Mouse (Mus musculus): ENCODE data around the gene Zfhx2. TPM values are rescaled to one million over a fixed set of nuclear protein-coding genes. Genes with fewer than 3 reads are reported as not detected.

Gene Zfhx2
- total and polyA plus RNA-seq, 3 experiments = 0.42 to 3.2 TPM; not detected in 1

DNA sequence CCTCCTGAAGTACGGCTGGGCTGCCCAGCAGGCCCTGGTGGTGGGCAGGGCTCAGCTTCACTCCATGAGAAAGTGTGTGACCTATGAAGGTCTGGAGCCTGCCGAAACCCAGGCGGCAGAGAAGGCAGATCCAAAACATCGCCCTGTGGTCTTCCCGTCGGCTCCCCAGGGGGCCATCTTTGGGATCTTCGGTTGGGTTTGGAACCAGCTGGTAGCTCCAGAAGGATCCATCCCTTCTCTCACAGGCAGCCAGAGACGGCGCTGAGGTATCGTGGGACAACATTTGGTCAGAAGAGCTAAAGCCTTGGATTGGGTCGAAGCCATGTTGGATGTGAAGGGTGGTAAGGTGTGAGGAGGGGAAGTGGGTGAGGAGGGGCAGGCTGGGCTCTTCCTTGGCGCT lies 17.7 kb downstream of the Zfhx2 start:
- DNase-seq (ENCODE audit: low read depth, low spot score) = no peak
- H3K4me1 ChIP-seq (ENCODE audit: control insufficient read depth in 1 of 2, insufficient read depth in 2 of 2, low read length in 2 of 2) = peaks cover 0 to 12% of the 10 kb centered on the region in 2 experiments; a peak in 2 of 4 replicates
- H3K4me3 ChIP-seq (ENCODE audit: control insufficient read depth in 1 of 2, insufficient read depth in 1 of 2, low read depth in 2 of 2, low read length in 2 of 2) = no peak overlapping the region
- H3K9ac ChIP-seq (ENCODE audit: control insufficient read depth, low read depth, low read length, poor library complexity, severe bottlenecking) = no peak overlapping the region
- H3K27me3 ChIP-seq (ENCODE audit: control insufficient read depth in 1 of 2, insufficient read depth in 2 of 2, low read length in 2 of 2) = no peaks in the 10 kb centered on the region
- no peaks in the 10 kb centered on the region for H3K79me2 ChIP-seq (ENCODE audit: control insufficient read depth, insufficient read depth, low read length, poor library complexity)
- no peaks in the 10 kb centered on the region for H3K36me3 ChIP-seq (ENCODE audit: control insufficient read depth in 1 of 2, insufficient read depth in 2 of 2, low read length in 2 of 2)
- no peaks in the 10 kb centered on the region for H3K9me3 ChIP-seq (replicated peaks; ENCODE audit: insufficient read depth, low read length)
- TF ChIP-seq POLR2A (IDR thresholded peaks at IDR 0.05; ENCODE audit: control insufficient read depth in 1 of 2, insufficient read depth in 1 of 2, low read depth in 1 of 2, low read length in 2 of 2, poor library complexity in 1 of 2) (no peak), UBTF (IDR thresholded peaks at IDR 0.05; ENCODE audit: borderline replicate concordance, insufficient read depth, low read depth, low read length) (no peak), MYC (IDR thresholded peaks at IDR 0.05; ENCODE audit: low read depth, low read length) (no peak), ZC3H11A (IDR thresholded peaks at IDR 0.05; ENCODE audit: low read depth, low read length) (no peak), ETS1 (IDR thresholded peaks at IDR 0.05; ENCODE audit: low read depth, low read length) (no peak), MAZ (IDR thresholded peaks at IDR 0.05; ENCODE audit: low read depth, low read length) (no peak), SIN3A (IDR thresholded peaks at IDR 0.05; ENCODE audit: low read length) (no peak)
- no peak overlapping the region for H3K27ac ChIP-seq (ENCODE audit: control insufficient read depth, low read depth, low read length)

DNA sequence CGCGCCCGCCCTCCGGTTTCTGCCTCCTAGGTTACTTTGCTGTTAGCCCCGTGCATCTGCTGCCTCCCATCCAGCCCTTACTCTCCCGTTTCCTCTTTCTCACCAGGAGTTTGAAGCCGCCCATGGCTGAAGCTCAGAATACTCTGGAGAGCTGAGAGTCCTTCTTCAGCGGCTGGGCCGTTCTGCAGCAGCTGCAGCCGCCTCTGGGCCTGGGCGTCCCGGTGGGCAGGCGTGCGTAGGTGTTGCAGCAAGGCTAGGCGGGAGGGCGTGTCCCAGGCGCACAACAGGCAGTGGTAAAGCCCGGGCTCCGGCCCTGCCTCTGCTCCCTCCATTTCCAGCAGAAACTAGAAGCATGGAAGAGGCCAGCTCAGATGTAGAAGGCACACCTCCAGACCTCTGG lies 20.4 kb downstream of the Zfhx2 start:
- Histone ChIP-seq H3K9me3 (replicated peaks; ENCODE audit: insufficient read depth, low read length) (no peaks in the 10 kb centered on the region), H3K27me3 (ENCODE audit: control insufficient read depth in 1 of 2, insufficient read depth in 2 of 2, low read length in 2 of 2) (no peaks in the 10 kb centered on the region), H3K36me3 (ENCODE audit: control insufficient read depth in 1 of 2, insufficient read depth in 2 of 2, low read length in 2 of 2) (no peaks in the 10 kb centered on the region), H3K9ac (ENCODE audit: control insufficient read depth, low read depth, low read length, poor library complexity, severe bottlenecking) (no peak overlapping the region), H3K4me1 (ENCODE audit: control insufficient read depth in 1 of 2, insufficient read depth in 2 of 2, low read length in 2 of 2) (no peaks in the 10 kb centered on the region), H3K27ac (ENCODE audit: control insufficient read depth, low read depth, low read length) (no peak overlapping the region), H3K4me3 (ENCODE audit: control insufficient read depth in 1 of 2, insufficient read depth in 1 of 2, low read depth in 2 of 2, low read length in 2 of 2) (no peak overlapping the region), H3K79me2 (ENCODE audit: control insufficient read depth, insufficient read depth, low read length, poor library complexity) (no peaks in the 10 kb centered on the region)
- no peak for DNase-seq (ENCODE audit: low read depth, low spot score)
- no peak for TF ChIP-seq UBTF (IDR thresholded peaks at IDR 0.05; ENCODE audit: borderline replicate concordance, insufficient read depth, low read depth, low read length)
- TF ChIP-seq POLR2AphosphoS2 (IDR thresholded peaks at IDR 0.05; ENCODE audit: low read length) = no peak
- TF ChIP-seq RAD21 (IDR thresholded peaks at IDR 0.05; ENCODE audit: low read depth, low read length) = no peak
- no peak for TF ChIP-seq NELFE (IDR thresholded peaks at IDR 0.05; ENCODE audit: low read depth, low read length)
- no peak for TF ChIP-seq MAFK (IDR thresholded peaks at IDR 0.05; ENCODE audit: borderline replicate concordance, low read depth, low read length)
- no peak for TF ChIP-seq HCFC1 (IDR thresholded peaks at IDR 0.05; ENCODE audit: low read depth, low read length)
- TF ChIP-seq CHD1 (IDR thresholded peaks at IDR 0.05; ENCODE audit: low read depth, low read length) = no peak

GRCm38 (mm10) chr14:55066042-55066441 lies 26.1 kb downstream of the Zfhx2 start:
- TF ChIP-seq POLR2A (IDR thresholded peaks at IDR 0.05; ENCODE audit: control insufficient read depth in 1 of 2, insufficient read depth in 1 of 2, low read depth in 1 of 2, low read length in 2 of 2, poor library complexity in 1 of 2) (no peak), BHLHE40 (IDR thresholded peaks at IDR 0.05; ENCODE audit: borderline replicate concordance, low read depth, low read length) (no peak), MYB (IDR thresholded peaks at IDR 0.05; ENCODE audit: low read depth, low read length) (no peak), RAD21 (IDR thresholded peaks at IDR 0.05; ENCODE audit: low read depth, low read length) (no peak), KAT2A (conservative IDR thresholded peaks at IDR 0.05; ENCODE audit: low read depth, low read length) (no peak), MAFK (IDR thresholded peaks at IDR 0.05; ENCODE audit: borderline replicate concordance, low read depth, low read length) (no peak), CTCF (IDR thresholded peaks at IDR 0.05 in 2 of 3, conservative IDR thresholded peaks at IDR 0.05 in 1 of 3; ENCODE audit: control insufficient read depth in 1 of 3, insufficient read depth in 1 of 3, low read depth in 2 of 3, low read length in 3 of 3, poor library complexity in 1 of 3, severe bottlenecking in 1 of 3) (no peak), HCFC1 (IDR thresholded peaks at IDR 0.05; ENCODE audit: low read depth, low read length) (no peak), JUND (IDR thresholded peaks at IDR 0.05; ENCODE audit: low read depth, low read length) (no peak), USF2 (IDR thresholded peaks at IDR 0.05; ENCODE audit: borderline replicate concordance in 1 of 2, insufficient read depth in 1 of 2, low read depth in 1 of 2, low read length in 2 of 2) (no peak), MXI1 (IDR thresholded peaks at IDR 0.05; ENCODE audit: low read depth, low read length) (no peak), RCOR1 (IDR thresholded peaks at IDR 0.05; ENCODE audit: low read depth, low read length) (no peak), SIN3A (IDR thresholded peaks at IDR 0.05; ENCODE audit: low read length) (no peak), UBTF (IDR thresholded peaks at IDR 0.05; ENCODE audit: borderline replicate concordance, insufficient read depth, low read depth, low read length) (no peak), EP300 (IDR thresholded peaks at IDR 0.05; ENCODE audit: low read depth in 1 of 2, low read length in 2 of 2) (no peak), ETS1 (IDR thresholded peaks at IDR 0.05; ENCODE audit: low read depth, low read length) (no peak), NELFE (IDR thresholded peaks at IDR 0.05; ENCODE audit: low read depth, low read length) (no peak)
- H3K27me3 ChIP-seq (ENCODE audit: control insufficient read depth in 1 of 2, insufficient read depth in 2 of 2, low read length in 2 of 2) = no peaks in the 10 kb centered on the region
- no peak overlapping the region for H3K27ac ChIP-seq (ENCODE audit: control insufficient read depth, low read depth, low read length)
- H3K9me3 ChIP-seq (replicated peaks; ENCODE audit: insufficient read depth, low read length) = no peaks in the 10 kb centered on the region
- no peaks in the 10 kb centered on the region for H3K79me2 ChIP-seq (ENCODE audit: control insufficient read depth, insufficient read depth, low read length, poor library complexity)
- no peak overlapping the region for H3K4me3 ChIP-seq (ENCODE audit: control insufficient read depth in 1 of 2, insufficient read depth in 1 of 2, low read depth in 2 of 2, low read length in 2 of 2)
- peaks cover 0 to 7% of the 10 kb centered on the region in 2 experiments; a peak in 2 of 4 replicates for H3K36me3 ChIP-seq (ENCODE audit: control insufficient read depth in 1 of 2, insufficient read depth in 2 of 2, low read length in 2 of 2)
- peaks cover 0 to 8% of the 10 kb centered on the region in 2 experiments; a peak in 3 of 4 replicates for H3K4me1 ChIP-seq (ENCODE audit: control insufficient read depth in 1 of 2, insufficient read depth in 2 of 2, low read length in 2 of 2)
- H3K9ac ChIP-seq (ENCODE audit: control insufficient read depth, low read depth, low read length, poor library complexity, severe bottlenecking) = no peak overlapping the region
- DNase-seq (ENCODE audit: low read depth, low spot score) = no peak

Measured in MEL (cell line).